Mouse (Mus musculus): Measurements from ENCODE around the gene Ptch1. TPM values are rescaled to one million over a fixed set of nuclear protein-coding genes. Genes with fewer than 3 reads are reported as not detected.

Ptch1 gene
- polyA plus RNA-seq (2017; shearing (Covaris generic)) = 14.7 TPM

GRCm38 (mm10) chr13:63573256-63573835 lies at the start of gene Ptch1:
Gene Ptch1, minus strand, starts transcription at chr13:63573598.

DNA sequence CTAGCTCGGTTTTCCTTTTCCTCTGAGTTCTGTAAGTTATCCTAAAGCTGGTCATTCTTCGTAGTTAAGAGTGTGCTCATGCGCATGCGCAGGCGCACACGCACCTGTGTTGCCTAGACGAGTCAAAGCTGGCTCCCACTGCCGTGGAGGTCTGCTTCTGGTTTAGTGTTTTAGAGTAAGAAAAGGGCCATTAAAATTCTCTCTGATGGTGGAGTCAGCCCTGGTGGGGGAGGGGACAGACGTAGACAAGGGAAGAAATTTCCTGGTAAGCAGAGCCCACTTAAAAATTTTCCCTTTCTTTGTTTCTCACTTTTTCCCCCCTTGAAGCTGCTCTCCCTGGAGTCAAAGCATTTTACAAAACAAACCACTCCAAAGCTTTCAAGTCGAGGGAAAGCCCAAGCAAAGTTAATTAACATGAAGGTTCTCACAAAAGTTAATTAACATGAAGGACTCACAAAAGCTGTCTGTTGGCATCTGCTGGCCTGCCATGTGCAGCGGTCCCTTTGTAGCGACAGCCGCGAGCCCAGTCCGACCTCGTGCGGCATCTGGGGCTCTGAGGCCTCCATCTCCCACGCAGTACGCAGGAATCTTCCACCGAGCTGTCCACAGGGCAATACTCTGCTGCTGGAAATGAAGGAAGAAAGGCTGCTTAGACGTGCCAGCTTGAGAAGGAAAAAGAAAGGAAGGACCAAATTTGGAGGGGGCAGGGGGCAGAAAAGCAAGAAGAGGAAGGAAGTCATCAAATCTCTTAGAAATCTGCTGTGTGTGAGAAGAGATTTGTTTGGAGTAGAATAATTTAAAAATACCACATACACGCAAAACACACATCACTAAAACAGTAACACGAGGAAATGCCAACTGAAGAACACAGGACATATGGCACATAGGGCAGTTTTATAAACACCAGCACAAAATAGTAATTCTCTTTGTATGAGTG lies 76.5 kb downstream of the Ptch1 start, which contains the start of gene Fancc:
Fancc (minus strand) TSS at position 633 of the 937 bp plus-strand sequence.

Other genes starting within 250 kb of the Ptch1 start
- 29.2 TPM for gene Fancc, start 76.3 kb downstream of the Ptch1 start, polyA plus RNA-seq (2017; shearing (Covaris generic))
- 24.5 TPM for gene Ercc6l2, start 241.6 kb upstream of the Ptch1 start, polyA plus RNA-seq (2017; shearing (Covaris generic))

All from inflammation-experienced regulatory T-cells, adult 16 weeks (primary cell).